Mouse (Mus musculus) macrophage (primary cell): Measurements from ENCODE around the gene Ptpdc1. TPM values are rescaled to one million over a fixed set of nuclear protein-coding genes. Genes with fewer than 3 reads are reported as not detected.
A peak's percentile ranks its signal among the peaks of the same experiment; 100 is the strongest.

ENCODE experiments used
- H3K27ac ChIP-seq: fragments of 350-480 bp; formaldehyde crosslinking; 2 replicates; pipeline ENCODE4 v1.9.0; 2021
- H3K36me3 ChIP-seq: fragments of 350-480 bp; formaldehyde crosslinking; 2 replicates; pipeline ENCODE4 v1.9.0; 2021; ENCODE audit errors: inconsistent target
- H3K4me3 ChIP-seq: fragments of 350-480 bp; formaldehyde crosslinking; 2 replicates; pipeline ENCODE4 v1.9.0; 2021; ENCODE audit errors: inconsistent target
- H3K79me2 ChIP-seq: fragments of 350-480 bp; formaldehyde crosslinking; 2 replicates; pipeline ENCODE4 v1.9.0; 2021; ENCODE audit errors: inconsistent target
- WGBS: methylation state at CpG from one replicate; pipeline ENCODE4 v1.1.7; 2026; ENCODE audit warnings: inconsistent platforms; ENCODE audit not compliant: missing documents; 5-methylcytosine and 5-hydroxymethylcytosine counted together
- polyA plus RNA-seq: library from polyadenylated mRNA; stranded (reverse); fragments of 250-400 nt; gene quantifications from 3 replicates; pipeline ENCODE4 v1.2.4, GENCODE M21; 2018; ENCODE audit warnings: inconsistent platforms

The Ptpdc1 gene
- polyA plus RNA-seq, 1 experiment from 2014 or later = 0.57 TPM

DNA sequence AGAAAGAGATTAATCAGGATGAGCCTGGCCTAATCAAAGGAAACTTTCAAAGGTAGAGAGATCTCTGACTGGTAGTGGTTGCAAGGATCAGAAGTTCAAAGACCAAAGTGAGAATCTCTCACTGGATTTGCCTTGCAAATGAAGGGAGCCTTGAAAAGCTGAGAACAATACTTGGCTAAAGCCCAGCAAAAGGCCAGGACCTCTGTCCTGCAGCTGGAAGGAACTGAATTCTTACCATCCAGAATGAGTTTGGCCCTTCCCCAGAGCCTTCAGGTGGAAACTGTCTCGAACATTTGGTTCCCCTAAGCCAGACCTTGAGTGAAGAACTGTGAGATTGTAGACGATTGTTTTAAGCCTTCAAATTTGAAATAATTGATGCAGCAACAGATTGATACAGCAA, 12.2 kb upstream of the Ptpdc1 start:
- Histone ChIP-seq H3K79me2 (no peaks in the 10 kb centered on the region), H3K27ac (no peak overlapping the region), H3K4me3 (no peak overlapping the region), H3K36me3 (no peaks in the 10 kb centered on the region)
- WGBS = 56% methylated on average over 2 of the region's 2 CpGs

DNA sequence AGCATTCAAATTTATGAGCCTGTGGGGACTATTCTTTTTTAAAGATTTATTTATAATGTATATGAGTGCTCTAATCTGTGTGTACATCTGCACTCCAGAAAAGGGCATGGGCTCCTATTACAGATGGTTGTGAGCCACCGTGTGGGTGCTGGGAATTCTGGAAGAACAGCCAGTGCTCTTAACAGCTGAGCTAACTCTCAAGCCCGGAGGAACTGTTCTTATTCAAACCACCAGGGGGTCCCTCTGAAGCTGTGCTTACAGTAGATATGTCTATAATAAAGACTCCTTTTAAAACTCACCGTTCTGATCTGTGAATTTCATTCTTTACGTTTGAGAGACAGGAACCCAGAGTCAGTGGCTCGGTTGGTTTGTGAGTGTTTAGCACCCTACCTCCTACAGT, 6.2 kb upstream of the Ptpdc1 start:
- no peak overlapping the region for H3K27ac ChIP-seq
- no peak overlapping the region for H3K4me3 ChIP-seq
- WGBS = 96% methylated on average over 4 of the region's 5 CpGs
- no peaks in the 10 kb centered on the region for H3K36me3 ChIP-seq
- no peaks in the 10 kb centered on the region for H3K79me2 ChIP-seq

DNA sequence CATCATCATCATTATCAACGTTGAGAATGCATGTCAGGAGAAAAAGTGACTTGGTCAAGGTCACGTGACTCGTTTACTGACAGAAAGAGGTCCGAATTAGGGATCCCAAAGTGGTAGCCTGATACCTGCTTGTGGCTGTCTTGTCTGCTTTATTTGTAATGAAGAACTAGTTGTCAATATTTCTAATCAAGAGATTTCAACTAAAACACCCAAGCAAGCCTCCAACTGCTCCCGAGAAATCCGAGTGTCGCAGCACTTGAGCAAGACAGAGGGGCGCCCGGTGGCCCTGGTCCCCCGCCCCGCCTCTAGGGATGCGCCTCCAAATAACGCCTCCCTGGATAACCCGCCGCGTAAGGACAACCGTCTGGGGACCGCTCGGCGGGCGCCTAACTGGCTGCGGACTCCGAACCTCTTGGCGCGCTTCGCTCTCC, 481 bp downstream of the Ptpdc1 start:
- peak overlapping the region; percentile 20; the same call in 1 of the 2 replicates for H3K4me3 ChIP-seq
- no peaks in the 10 kb centered on the region for H3K36me3 ChIP-seq
- under 1% methylated on average over 26 of the region's 26 CpGs for WGBS
- no peak overlapping the region for H3K27ac ChIP-seq
- H3K79me2 ChIP-seq = no peaks in the 10 kb centered on the region

DNA sequence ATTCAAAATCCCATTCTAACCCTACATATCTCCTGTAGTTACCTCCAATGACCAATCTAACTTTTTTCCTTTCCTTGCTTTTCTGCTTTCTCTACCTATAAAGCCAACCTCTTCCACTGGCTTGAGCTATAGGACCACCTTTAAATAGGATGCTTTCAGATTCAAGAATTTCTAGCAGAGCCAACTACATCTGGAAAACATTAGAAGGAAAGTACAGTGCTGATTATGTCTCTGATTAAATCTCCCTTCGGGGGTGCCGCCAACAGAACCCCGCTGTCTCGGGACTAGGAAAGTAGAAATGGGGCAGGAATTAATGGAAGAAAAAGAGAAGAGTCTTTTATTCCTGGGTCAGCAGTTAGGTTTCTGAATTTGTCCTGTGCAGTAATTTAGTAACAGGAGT, 6.6 kb downstream of the Ptpdc1 start:
- Histone ChIP-seq H3K79me2 (no peaks in the 10 kb centered on the region), H3K4me3 (no peak overlapping the region), H3K27ac (no peak overlapping the region), H3K36me3 (no peaks in the 10 kb centered on the region)
- WGBS = 98% methylated on average over 4 of the region's 4 CpGs

DNA sequence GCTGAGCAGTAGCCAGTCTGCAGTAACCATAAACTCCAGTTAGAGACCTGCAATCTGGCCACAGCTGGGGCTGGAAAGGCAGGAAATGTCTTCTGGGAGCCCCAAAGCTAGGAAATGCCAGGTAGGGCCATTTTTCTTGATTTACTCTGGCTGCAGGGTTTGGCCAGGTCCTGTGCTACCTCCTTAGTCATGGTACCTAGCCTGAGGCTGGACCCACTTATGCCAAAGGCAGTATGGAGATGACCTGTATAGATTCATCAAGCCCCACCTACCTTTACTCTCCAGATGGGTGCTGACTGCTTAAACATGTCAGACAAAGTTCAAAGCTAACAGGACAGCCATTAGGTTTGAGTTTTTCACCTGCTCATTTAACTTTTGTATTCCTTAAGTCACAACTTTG, 7.7 kb downstream of the Ptpdc1 start:
- Histone ChIP-seq H3K79me2 (no peaks in the 10 kb centered on the region), H3K36me3 (no peaks in the 10 kb centered on the region), H3K4me3 (no peak overlapping the region), H3K27ac (no peak overlapping the region)

DNA sequence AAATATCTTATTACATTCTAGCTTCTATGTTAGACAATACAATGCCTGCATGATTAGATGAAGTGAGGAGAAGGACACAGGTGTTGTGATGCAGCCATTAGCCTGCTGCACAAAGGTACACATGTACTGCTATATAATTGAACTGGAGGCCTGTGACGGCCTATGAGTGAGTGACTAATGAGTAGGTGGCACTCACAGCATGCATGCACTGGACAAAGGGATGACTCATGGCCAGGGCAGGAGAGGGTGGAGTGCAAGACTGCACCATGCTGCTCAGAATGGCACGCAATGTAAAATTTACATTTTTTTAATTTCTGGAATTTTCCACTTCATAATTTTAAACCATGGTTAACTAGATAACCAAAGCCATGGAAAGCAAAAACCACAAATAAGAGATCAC, 10.9 kb downstream of the Ptpdc1 start:
- no peaks in the 10 kb centered on the region for H3K79me2 ChIP-seq
- no peak overlapping the region for H3K27ac ChIP-seq
- 89% methylated on average over 2 of the region's 2 CpGs for WGBS
- no peak overlapping the region for H3K4me3 ChIP-seq
- no peaks in the 10 kb centered on the region for H3K36me3 ChIP-seq

DNA sequence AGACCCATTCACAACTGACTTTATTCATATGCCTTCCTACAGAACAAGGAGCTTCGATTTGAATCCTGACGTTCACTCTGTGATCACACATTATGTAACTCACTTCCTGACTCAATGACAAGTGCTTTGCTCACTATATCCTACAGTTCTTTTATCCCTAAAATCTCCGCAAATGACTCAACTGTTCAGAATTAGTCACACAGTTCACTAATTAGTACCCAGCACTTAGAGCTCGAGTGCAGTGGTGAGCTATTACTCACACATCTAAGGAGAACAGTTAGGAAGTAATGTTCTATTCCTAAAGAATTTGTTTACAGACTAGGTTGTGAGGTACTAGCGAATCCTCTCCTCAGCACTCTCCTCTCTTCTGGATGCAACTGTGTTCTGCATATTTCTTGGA, 16.4 kb downstream of the Ptpdc1 start:
- Histone ChIP-seq H3K27ac (no peak overlapping the region), H3K36me3 (no peaks in the 10 kb centered on the region), H3K79me2 (no peaks in the 10 kb centered on the region), H3K4me3 (no peak overlapping the region)
- 85% methylated on average over 5 of the region's 5 CpGs for WGBS

DNA sequence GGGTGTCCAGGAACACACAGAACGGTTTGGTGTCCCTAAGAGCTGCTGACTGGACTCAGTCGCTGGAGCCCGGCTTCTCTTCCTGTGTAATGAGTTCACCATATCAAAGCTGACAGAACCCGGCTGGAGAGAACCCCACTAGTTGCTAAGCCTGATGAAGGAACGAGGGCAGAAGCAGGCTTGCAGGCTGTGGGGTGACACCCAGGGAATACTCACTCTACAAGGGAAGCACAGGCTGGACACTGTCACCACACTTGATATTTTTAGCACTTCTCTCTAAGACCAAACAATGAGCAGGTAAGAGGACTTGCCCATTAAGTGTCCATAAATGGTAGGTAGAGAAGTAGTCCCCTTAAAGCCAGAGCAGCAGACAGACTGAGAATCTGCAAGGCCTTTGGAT, 20.9 kb downstream of the Ptpdc1 start:
- 93% methylated on average over 5 of the region's 5 CpGs for WGBS
- Histone ChIP-seq H3K27ac (no peak overlapping the region), H3K79me2 (no peaks in the 10 kb centered on the region), H3K36me3 (no peaks in the 10 kb centered on the region), H3K4me3 (no peak overlapping the region)

DNA sequence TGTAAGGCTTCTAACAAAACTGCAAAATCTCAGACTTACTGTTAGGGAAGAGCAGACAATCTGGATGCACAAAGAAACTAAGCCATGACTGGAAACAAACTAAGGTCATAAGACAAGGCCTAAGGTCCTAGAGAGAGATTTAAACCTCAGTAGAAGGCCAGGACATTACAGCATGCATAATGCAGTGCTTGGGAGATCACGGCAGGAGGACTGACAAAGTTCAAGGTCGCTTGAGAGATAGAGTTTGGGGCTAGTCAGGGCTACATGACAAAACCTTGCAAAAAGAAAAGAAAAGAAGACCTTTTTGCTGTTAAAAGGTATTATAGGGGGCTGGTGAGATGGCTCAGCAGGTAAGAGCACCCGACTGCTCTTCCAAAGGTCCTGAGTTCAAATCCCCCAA, 22.2 kb downstream of the Ptpdc1 start:
- 91% methylated on average over 3 of the region's 3 CpGs for WGBS
- H3K27ac ChIP-seq = no peak overlapping the region

DNA sequence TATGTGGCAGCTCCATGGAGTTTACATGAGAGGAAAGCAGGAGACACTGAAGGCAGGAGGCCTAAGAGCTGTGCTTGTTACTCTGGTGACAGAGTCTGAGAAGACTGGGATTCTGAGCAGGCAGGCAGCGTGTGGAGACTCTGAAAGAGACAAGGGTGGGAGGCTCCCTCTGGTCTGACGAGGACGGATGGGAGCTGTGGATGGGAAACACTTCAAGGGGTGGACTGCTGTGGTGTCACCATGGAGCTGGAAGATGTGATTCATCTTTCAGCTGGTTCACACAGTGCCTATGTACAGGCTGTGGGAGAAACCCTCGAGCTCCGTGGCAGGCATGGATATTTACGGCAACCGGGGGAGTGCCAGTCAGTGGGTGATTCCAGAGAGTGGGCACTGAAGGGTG, 30.9 kb downstream of the Ptpdc1 start:
- 90% methylated on average over 7 of the region's 7 CpGs for WGBS
- no peaks in the 10 kb centered on the region for H3K36me3 ChIP-seq

More for the DNA sequence above, 22.2 kb downstream of the Ptpdc1 start:
- Histone ChIP-seq H3K4me3 (no peak overlapping the region), H3K79me2 (no peaks in the 10 kb centered on the region), H3K36me3 (no peaks in the 10 kb centered on the region)

DNA sequence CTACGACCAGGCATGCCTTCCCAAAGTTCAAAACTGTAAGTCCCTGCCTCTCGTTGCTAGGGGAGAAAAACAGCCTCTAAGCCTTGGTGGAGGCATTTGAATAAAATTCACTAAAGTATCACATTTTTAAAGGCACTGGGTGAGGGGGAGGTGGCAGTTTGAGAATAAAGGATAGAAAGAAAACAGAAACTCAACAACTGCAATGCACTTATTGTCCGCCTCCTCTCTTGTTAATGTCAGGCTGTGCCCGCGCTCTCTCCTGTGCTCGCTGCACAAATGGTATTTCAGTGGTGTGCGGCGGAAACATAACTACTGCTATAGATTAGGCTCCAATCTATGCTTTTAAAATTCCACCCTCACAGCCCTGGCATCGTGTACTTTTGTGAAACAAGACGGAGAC, 31.4 kb downstream of the Ptpdc1 start:
- Histone ChIP-seq H3K4me3 (no peak overlapping the region), H3K79me2 (no peaks in the 10 kb centered on the region), H3K27ac (no peak overlapping the region), H3K36me3 (no peaks in the 10 kb centered on the region)
- WGBS = 96% methylated on average over 10 of the region's 10 CpGs

More for the DNA sequence above, 30.9 kb downstream of the Ptpdc1 start:
- no peak overlapping the region for H3K27ac ChIP-seq
- H3K4me3 ChIP-seq = no peak overlapping the region
- H3K79me2 ChIP-seq = no peaks in the 10 kb centered on the region

DNA sequence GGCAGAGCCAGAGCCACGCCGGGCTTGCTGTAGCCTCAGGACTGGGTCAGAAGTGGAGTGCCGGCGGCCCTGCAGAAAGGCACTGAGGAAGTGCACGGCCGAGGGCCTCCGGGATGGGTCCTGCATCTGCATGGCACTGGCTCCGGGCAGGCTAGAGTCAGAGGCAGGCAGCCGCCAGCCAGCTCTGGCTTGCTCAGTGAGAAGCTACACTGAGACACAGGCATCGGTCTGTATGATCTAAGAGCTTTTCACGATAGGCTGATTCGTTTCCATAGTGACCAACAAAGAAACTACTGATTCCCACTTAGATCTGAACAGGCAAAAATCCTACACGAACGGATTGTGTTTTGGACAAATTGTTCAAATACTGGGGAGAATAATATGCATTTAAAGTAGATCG, 32.3 kb downstream of the Ptpdc1 start:
- no peak overlapping the region for H3K4me3 ChIP-seq
- 86% methylated on average over 15 of the region's 15 CpGs for WGBS
- no peak overlapping the region for H3K27ac ChIP-seq
- no peaks in the 10 kb centered on the region for H3K36me3 ChIP-seq
- no peaks in the 10 kb centered on the region for H3K79me2 ChIP-seq

DNA sequence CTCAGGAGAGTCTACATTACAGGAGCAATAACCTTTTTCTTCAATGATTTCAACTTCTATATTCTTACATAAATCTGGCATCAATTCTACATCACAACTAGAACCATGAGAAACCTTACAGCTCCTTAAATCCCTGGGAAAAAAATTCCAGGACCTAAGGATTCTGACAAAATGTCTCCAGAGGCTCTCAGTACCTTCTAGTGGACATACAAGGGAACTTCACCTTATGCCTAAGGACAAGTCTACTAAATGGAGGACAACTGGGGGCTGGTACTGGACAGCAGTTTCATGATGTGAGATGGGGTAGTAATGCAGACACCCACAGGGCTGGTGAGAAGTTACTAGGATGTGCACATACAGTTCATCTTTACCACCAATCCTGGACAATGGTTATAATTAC, 34.7 kb downstream of the Ptpdc1 start:
- no peaks in the 10 kb centered on the region for H3K79me2 ChIP-seq
- H3K4me3 ChIP-seq = no peak overlapping the region
- no peak overlapping the region for H3K27ac ChIP-seq
- no peaks in the 10 kb centered on the region for H3K36me3 ChIP-seq

DNA sequence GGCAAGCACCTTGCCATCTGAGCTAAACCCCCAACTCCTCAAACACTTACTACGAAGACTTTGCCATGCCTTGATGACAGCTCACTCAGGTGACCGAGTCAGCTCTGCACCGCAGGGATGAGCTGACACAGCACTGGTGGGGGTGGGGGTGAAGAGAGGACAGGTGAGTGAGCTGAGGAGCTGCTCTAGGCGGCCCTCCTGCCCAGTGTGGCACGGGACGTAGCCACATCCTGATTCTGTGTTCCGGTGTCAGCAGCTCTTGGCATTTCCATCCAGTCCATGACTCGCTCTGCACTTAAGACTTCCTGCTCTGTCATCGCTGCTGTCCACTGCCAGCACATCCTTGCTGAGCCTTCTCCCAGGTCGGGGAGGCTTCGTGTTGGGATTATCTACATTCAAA, 38.1 kb downstream of the Ptpdc1 start:
- 77% methylated on average over 11 of the region's 11 CpGs for WGBS
- H3K36me3 ChIP-seq = no peaks in the 10 kb centered on the region
- no peak overlapping the region for H3K4me3 ChIP-seq
- H3K79me2 ChIP-seq = no peaks in the 10 kb centered on the region
- H3K27ac ChIP-seq = no peak overlapping the region

DNA sequence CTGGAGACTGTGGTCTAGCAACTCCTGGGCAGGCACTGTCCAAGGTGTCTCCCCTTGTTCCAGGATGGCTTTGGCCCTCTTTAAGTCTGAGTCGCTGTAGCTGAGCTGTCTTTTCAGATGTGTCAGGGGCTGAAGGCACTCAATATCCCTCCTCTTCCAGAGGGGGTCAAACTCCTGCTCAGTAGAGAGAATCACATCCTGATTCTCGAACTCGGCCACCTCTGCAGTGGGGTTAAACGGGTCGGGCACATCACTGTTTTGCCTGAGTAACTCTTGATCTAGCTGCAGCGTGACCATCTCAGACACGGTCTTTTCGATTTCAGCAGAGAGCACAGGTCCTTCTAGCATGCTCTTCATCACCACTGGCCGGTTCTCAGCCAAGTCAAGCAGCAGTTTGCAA, 39.0 kb downstream of the Ptpdc1 start:
- Histone ChIP-seq H3K79me2 (no peaks in the 10 kb centered on the region), H3K36me3 (no peaks in the 10 kb centered on the region), H3K27ac (no peak overlapping the region), H3K4me3 (no peak overlapping the region)
- 91% methylated on average over 9 of the region's 9 CpGs for WGBS

DNA sequence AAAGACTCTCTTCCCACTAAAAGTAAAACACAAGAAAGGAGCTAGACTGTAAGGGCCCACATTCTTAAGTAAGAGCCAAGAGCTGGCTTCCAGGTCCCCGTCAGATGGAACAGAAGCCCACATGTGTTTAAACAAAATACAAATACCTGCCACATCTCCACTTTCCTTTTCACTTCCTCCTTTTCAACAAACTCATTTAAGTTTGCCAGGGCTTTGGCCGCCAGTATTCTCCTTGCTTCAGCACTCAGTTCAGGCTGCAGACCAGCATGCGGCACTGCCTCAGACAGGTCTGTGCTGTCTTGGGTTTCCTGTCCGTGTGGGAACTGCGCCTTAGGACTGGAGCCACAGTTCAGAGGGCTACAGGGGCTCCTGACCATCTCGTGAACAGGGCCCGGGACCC, 39.7 kb downstream of the Ptpdc1 start:
- no peaks in the 10 kb centered on the region for H3K36me3 ChIP-seq
- 42% methylated on average over 7 of the region's 7 CpGs for WGBS
- H3K4me3 ChIP-seq = no peak overlapping the region
- no peak overlapping the region for H3K27ac ChIP-seq
- H3K79me2 ChIP-seq = no peaks in the 10 kb centered on the region
